Mouse (Mus musculus) embryonic stem cell, embryonic (primary cell): Measurements from ENCODE around the gene Srpk1.

Source experiments
- CTCF ChIA-PET, 4 experiments: fragments of 300-600 bp in 2 of 4; fragments of 350-600 bp in 2 of 4; sonication (Branson Sonifier 250); formaldehyde crosslinking; loops; one replicate each; lab custom pipeline; 2022; ENCODE audit warnings: inconsistent platforms in 2 of 4; lab: Charles Lee
- POLR2A ChIA-PET, 4 experiments: fragments of 300-600 bp in 2 of 4; fragments of 350-600 bp in 2 of 4; sonication (Branson Sonifier 250); formaldehyde crosslinking; loops; one replicate each; lab custom pipeline; 2022; ENCODE audit warnings: antibody characterized with exemption in 4 of 4, inconsistent platforms in 1 of 4; lab: Charles Lee

Gene Srpk1

GRCm38 (mm10) chr17:28588591-28588990 is 33.9 kb downstream of the Srpk1 start:
- ChIA-PET CTCF (interaction anchor here in 3 of 4 experiments (0.7 to 1.2 kb wide), 7 partner anchors 8 to 307 kb away, joined by 3 to 7 read pairs (median 3); partner anchors contain the start of gene Lhfpl5 (in 1 of the 3)), POLR2A (interaction anchor here (0.6 to 3.8 kb wide), 17 partner anchors 8 to 261 kb away, joined by 3 to 20 read pairs (median 3); partner anchors contain the start of genes Lhfpl5 (in 2 of the 4) and Mapk14 (in 1 of the 4))

DNA sequence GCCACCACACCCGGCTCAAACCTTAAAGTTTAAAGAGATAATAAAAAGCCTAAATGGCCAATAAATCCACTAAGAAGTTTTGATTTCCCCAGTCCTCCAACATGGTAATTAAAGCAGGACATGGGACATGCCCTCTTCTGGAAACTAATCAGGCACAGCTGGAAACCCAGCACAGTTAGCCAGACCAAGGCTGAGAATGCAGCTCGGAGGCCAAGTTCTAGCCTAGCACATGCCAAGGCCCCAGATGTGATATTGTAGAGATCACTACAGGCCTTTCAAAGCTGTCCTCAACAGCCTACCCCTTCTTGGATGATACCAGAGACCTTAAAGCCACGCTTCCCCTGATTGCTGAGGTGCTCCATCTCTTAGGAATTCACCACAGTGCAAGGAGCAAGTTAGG is 36.0 kb downstream of the Srpk1 start:
- ChIA-PET CTCF (interaction anchor here in 2 of 4 experiments (0.6 to 0.7 kb wide), 2 partner anchors 60 to 523 kb away, joined by 3 to 5 read pairs; no protein-coding TSS in a partner anchor), POLR2A (interaction anchor here in 2 of 4 experiments (0.5 to 3.8 kb wide), 7 partner anchors 8 to 294 kb away, joined by 3 to 20 read pairs (median 3); partner anchors contain the start of gene Lhfpl5 (in 1 of the 2))

GRCm38 (mm10) chr17:28581056-28581455 is 41.5 kb downstream of the Srpk1 start:
- POLR2A ChIA-PET: interaction anchor here in 2 of 4 experiments (1.0 to 8.2 kb wide), 15 partner anchors 11 to 250 kb away, joined by 3 to 105 read pairs (median 5); partner anchors contain the start of genes Clps (in 1 of the 2) and Srpk1 (in 1 of the 2)
- CTCF ChIA-PET: interaction anchor here (0.6 to 3.5 kb wide), 13 partner anchors 9 to 681 kb away, joined by 3 to 22 read pairs (median 7); no protein-coding TSS in a partner anchor

DNA sequence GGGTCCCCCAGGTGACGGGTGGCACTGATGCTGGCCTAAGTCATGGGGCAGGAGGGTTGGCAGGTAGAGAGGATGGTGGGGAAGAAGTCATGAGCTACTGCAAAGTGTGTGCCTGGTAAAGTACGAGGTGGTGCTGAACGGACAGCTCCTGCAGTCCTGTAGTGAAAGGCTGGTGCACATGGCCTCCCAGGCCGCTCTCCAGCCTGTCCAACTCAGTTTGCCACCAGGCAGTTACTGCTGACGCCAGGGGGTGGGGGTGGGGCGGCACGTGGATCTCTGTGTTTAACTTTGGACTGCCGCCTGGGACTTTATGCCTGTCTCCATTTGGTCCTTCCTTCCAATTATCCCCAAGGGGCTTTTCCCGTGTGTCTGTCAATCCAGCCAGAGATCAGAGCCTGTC is 42.1 kb downstream of the Srpk1 start:
- ChIA-PET POLR2A (interaction anchor here (0.6 to 8.2 kb wide), 32 partner anchors 8 to 485 kb away, joined by 3 to 105 read pairs (median 4); partner anchors contain the start of genes Srpk1 (in 2 of the 4) and Clps (in 1 of the 4)), CTCF (interaction anchor here (0.5 to 3.5 kb wide), 24 partner anchors 8 to 791 kb away, joined by 3 to 22 read pairs (median 3); partner anchors contain the start of gene Clps (in 1 of the 4))

DNA sequence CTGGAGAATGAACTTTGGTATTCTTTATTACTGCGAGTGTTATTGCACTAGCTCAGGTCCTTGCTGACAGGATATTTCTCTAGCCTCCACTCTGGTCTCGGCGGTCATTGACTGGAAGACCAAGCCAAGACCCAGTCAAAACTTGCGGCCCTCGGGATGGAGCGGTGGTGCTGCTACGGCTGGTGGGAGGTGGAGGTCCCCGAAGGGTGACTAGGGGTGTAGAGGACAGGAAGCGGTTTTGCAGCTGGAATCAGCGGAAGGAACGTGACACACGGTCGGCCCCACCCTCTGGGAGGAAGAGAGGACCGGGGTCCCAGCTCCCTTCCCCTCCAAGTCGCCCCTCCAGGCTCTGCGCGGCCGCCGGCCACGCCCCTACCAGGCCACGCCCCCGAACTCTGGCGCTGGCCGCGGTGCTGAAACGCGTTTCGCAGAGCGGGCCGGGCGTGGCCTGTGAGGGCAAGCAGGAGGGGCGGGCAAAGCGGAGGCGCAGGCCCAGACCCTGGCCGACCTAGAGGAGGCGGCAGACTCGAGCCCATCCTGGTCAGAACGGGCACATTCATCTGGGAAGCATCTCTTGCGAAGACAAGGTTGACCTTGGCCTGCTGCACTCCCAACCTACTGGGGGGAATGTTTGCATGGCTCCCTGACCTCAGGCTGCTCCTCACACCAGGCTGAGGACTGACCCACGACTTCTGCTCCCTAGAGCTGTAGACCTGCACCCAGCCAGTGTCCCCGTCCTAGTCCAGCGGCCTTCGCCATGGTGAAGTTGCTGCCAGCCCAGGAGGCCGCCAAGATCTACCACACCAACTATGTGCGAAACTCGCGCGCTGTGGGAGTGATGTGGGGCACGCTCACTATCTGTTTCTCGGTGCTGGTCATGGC is 47.0 kb downstream of the Srpk1 start, which contains the start of gene Lhfpl5:
Gene Lhfpl5, plus strand, starts transcription at position 398 of the 882 bp plus-strand sequence.
- CTCF ChIA-PET: interaction anchor here in 2 of 4 experiments (0.5 to 1.0 kb wide), 2 partner anchors 13 to 1065 kb away, joined by 3 read pairs; no protein-coding TSS in a partner anchor
- POLR2A ChIA-PET: interaction anchor here in 3 of 4 experiments (0.6 to 3.4 kb wide), 9 partner anchors 9 to 117 kb away, joined by 3 to 20 read pairs (median 6); no protein-coding TSS in a partner anchor

DNA sequence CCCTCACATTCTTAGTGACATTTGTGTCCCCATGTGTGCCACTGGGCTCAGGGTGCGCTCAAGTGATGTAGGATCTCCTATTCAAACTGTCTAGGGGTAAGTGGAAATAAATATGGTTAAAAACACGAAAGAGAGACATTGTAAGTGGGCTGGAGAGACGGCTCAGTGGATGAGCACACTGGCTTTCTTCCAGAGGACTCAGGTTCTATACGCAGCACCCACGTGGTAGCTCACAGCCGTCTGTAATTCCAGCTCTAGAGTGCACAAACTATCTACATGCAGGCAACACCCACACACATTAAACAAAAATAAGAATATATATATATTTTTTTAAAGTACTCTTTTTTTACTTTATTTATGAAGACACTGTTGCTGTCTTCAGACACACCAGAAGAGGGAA is 49.6 kb downstream of the Srpk1 start:
- ChIA-PET CTCF (interaction anchor here in 1 of 4 experiments (0.6 to 1.1 kb wide), 2 partner anchors 19 to 31 kb away, joined by 3 read pairs; no protein-coding TSS in a partner anchor), POLR2A (interaction anchor here in 2 of 4 experiments (0.5 to 2.2 kb wide), 7 partner anchors 9 to 153 kb away, joined by 3 to 9 read pairs (median 4); no protein-coding TSS in a partner anchor)

GRCm38 (mm10) chr17:28572521-28572920 is 50.0 kb downstream of the Srpk1 start:
- ChIA-PET POLR2A (interaction anchor here in 3 of 4 experiments (0.6 to 2.4 kb wide), 9 partner anchors 8 to 112 kb away, joined by 3 to 9 read pairs (median 4); no protein-coding TSS in a partner anchor), CTCF (interaction anchor here in 1 of 4 experiments (0.6 to 1.1 kb wide), 2 partner anchors 18 to 96 kb away, joined by 3 read pairs; no protein-coding TSS in a partner anchor)

GRCm38 (mm10) chr17:28571868-28572267 is 50.6 kb downstream of the Srpk1 start:
- ChIA-PET POLR2A (interaction anchor here in 2 of 4 experiments (1.0 to 2.4 kb wide), 5 partner anchors 15 to 111 kb away, joined by 3 to 9 read pairs (median 5); no protein-coding TSS in a partner anchor), CTCF (no interaction called here)

GRCm38 (mm10) chr17:28567541-28567940 is 55.0 kb downstream of the Srpk1 start:
- POLR2A ChIA-PET: interaction anchor here in 3 of 4 experiments (0.7 to 2.3 kb wide), 20 partner anchors 11 to 418 kb away, joined by 3 to 19 read pairs (median 4); partner anchors contain the start of gene Tead3 (in 1 of the 3)
- CTCF ChIA-PET: interaction anchor here (0.5 to 1.4 kb wide), 8 partner anchors 13 to 829 kb away, joined by 3 to 6 read pairs (median 3); no protein-coding TSS in a partner anchor

- ChIA-PET POLR2A (interaction anchor here (0.7 to 1.9 kb wide), 8 partner anchors 8 to 52 kb away, joined by 3 to 7 read pairs (median 3); no protein-coding TSS in a partner anchor), CTCF (interaction anchor here in 3 of 4 experiments (0.7 to 1.9 kb wide), 5 partner anchors 16 to 212 kb away, joined by 3 to 7 read pairs (median 3); no protein-coding TSS in a partner anchor)
These were observed 57.3 kb downstream of the Srpk1 start for GRCm38 (mm10) chr17:28565181-28565580.

- POLR2A ChIA-PET: interaction anchor here in 2 of 4 experiments (0.6 to 1.9 kb wide), 15 partner anchors 9 to 273 kb away, joined by 3 to 7 read pairs (median 3); partner anchors contain the start of gene Clpsl2 (in 1 of the 2)
- CTCF ChIA-PET: interaction anchor here in 3 of 4 experiments (0.6 to 1.5 kb wide), 7 partner anchors 9 to 235 kb away, joined by 3 to 5 read pairs (median 3); no protein-coding TSS in a partner anchor
These were observed 60.9 kb downstream of the Srpk1 start for GRCm38 (mm10) chr17:28561613-28562012.

GRCm38 (mm10) chr17:28560598-28560997 is 61.9 kb downstream of the Srpk1 start, which contains the start of gene Clps:
TSS of gene Clps (minus strand) at chr17:28560766.
- ChIA-PET CTCF (interaction anchor here (0.6 to 1.5 kb wide), 7 partner anchors 8 to 1429 kb away, joined by 3 to 5 read pairs (median 3); no protein-coding TSS in a partner anchor), POLR2A (interaction anchor here in 2 of 4 experiments (0.9 to 1.9 kb wide), 9 partner anchors 9 to 229 kb away, joined by 3 to 7 read pairs (median 3); partner anchors contain the start of gene Clpsl2 (in 1 of the 2))

DNA sequence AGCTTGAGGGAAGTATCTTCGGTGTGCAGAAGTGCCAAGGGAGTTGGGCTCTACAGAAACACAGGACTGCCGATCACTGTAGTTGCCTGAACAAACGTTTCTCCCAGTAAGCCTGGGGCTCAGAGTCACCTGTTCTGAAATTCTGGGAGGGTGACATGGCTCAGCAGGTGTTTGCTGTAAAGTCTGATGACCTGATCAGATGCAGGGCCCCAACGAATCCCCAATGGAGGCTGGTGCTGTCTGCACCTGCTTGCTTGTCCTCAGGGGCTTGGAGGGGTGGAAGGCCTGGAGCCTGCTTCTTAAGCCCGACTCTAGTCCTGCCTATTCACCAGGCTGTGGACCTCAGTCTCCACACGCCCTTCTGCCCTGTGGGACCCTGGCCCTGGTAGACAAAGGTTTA is 64.7 kb downstream of the Srpk1 start:
- POLR2A ChIA-PET: interaction anchor here in 2 of 4 experiments (0.8 to 3.0 kb wide), 8 partner anchors 8 to 36 kb away, joined by 3 to 19 read pairs (median 4); partner anchors contain the start of gene Clpsl2 (in 1 of the 2)
- CTCF ChIA-PET: interaction anchor here in 3 of 4 experiments (0.6 to 2.3 kb wide), 5 partner anchors 20 to 380 kb away, joined by 3 to 9 read pairs (median 4); partner anchors contain the start of gene Armc12 (in 1 of the 3)

DNA sequence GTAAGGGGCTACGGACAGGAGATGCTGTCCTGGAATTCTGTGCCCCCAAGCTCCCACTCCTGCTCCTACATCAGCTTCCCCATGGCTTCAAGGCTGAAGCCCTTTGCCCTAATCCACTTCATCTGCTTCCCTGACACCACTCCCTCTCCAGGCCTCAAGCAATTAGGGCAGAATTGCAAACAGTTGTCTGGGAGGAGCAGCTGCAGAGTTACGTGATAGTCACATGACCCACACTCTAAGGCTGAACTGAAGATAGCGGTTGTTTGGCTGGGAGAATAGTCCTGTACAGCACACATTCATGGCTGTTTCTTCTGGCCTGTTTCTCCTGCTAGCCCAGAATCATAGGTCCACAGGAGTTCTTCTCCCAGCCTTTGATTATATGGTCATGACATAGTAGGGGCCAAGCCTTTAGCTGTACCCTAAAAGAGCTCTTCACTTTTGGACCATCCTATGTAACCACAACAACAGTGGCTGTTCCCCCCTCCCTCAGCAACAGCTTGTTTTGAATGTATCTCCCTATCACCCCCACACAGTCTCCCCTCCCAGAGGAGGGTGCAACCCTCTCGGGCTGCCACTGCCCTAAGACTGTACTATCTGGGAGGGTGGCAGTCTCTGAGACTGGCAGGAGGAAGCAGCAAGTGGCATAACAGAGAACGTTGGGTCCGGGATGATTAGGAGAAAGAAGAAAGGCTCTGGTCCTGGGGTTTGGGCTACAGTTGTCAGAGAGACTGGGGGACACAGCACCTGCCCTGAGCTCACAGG is 65.7 kb downstream of the Srpk1 start:
- POLR2A ChIA-PET: interaction anchor here in 3 of 4 experiments (0.6 to 3.0 kb wide), 16 partner anchors 8 to 487 kb away, joined by 3 to 19 read pairs (median 4); partner anchors contain the start of gene Clpsl2 (in 1 of the 3)
- CTCF ChIA-PET: interaction anchor here in 3 of 4 experiments (0.5 to 2.3 kb wide), 9 partner anchors 19 to 746 kb away, joined by 3 to 9 read pairs (median 3); partner anchors contain the start of gene Armc12 (in 1 of the 3)

- POLR2A ChIA-PET: interaction anchor here in 3 of 4 experiments (0.6 to 2.5 kb wide), 25 partner anchors 8 to 618 kb away, joined by 3 to 9 read pairs (median 4); no protein-coding TSS in a partner anchor
- CTCF ChIA-PET: interaction anchor here (0.6 to 2.0 kb wide), 25 partner anchors 12 to 373 kb away, joined by 3 to 11 read pairs (median 3); no protein-coding TSS in a partner anchor
These were observed 68.5 kb downstream of the Srpk1 start for GRCm38 (mm10) chr17:28554021-28554420.
